Mouse (Mus musculus): Measurements from ENCODE around the gene Tm2d1. TPM values are rescaled to one million over a fixed set of nuclear protein-coding genes. Genes with fewer than 3 reads are reported as not detected.
A peak's percentile ranks its signal among the peaks of the same experiment; 100 is the strongest.

The Tm2d1 gene
- polyA plus RNA-seq, 1 experiment from 2014 or later: 84.8 TPM

- Histone ChIP-seq H3K4me2 (replicated peaks) (no peak overlapping the region), H3K9me3 (replicated peaks) (no peaks in the 10 kb centered on the region), H3K27ac (replicated peaks) (no peak overlapping the region), H3K36me3 (0 out of 2 replicates have a peak, but pooled peaks cover 12% of the 10 kb centered on the region), H3K4me3 (replicated peaks) (no peak overlapping the region), H3K9ac (no peak overlapping the region), H3K4me1 (0 out of 2 replicates have a peak, but pooled peaks cover 2% of the 10 kb centered on the region), H3K27me3 (no peaks in the 10 kb centered on the region)
- ATAC-seq (ENCODE audit: insufficient number of reproducible peaks, low FRiP score, low TSS enrichment, low read depth): no peak
- WGBS: 87% methylated on average over 2 of the region's 2 CpGs
Observed at GRCm38 (mm10) chr4:98376943-98377342, 6.2 kb downstream of the Tm2d1 start.

DNA sequence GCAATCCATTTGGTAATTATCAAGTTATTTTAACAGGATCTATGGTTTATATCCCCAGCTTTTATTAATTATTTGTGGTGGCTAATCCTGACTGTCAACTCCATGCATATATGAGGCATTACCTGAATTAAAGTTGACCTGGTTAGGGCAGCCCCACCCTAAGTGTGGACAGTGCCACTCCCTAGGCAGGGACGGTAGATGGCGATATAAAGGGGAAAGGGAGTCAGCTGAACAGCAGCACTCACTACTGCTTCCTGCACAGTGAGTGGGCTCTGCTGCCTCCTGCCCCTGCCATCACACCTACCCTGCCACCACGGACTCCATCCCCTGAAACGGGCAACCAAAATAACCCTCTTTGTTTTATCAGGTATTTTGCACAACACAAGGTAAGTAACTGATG lies 7.7 kb downstream of the Tm2d1 start:
- WGBS: 68% methylated on average over 4 of the region's 4 CpGs

DNA sequence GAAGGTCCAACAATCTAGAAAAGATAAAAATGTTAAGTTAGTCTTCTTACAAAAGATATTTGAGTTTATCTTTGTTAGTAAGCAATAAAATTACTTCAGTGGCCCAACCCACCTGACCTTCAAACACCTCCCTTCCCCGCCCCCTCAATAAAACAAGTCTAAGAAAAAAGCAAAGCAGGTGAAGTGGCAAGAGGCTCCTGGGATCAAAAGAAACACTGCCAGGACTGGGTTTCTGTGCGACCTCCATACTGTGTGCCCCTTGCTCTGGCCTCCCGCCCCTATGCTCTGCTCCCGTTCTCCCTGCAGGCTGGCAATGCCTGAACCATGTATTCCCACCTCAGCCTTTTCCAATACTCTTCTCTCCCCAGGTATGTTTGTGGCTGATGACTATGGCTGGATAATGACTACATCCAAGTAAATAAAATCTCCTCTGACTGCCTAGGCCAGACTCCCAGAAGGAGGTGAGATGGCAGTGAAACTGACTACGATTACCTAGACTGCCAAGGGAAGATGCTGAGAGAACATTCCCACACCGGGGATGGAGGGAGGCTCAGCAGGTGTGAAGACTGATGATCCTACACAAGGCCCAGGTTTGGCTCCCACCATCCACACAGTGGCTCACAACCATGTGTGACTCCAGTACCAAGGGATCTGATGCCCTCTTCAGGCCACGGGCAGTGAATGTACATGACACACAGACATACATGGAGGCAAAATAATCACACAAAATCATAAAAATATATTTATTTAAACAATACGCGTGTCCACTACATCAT lies 24.9 kb downstream of the Tm2d1 start:
- ATAC-seq (ENCODE audit: insufficient number of reproducible peaks, low FRiP score, low TSS enrichment, low read depth): no peak
- H3K4me3 ChIP-seq (replicated peaks): no peak overlapping the region
- H3K27ac ChIP-seq (replicated peaks): no peak overlapping the region
- no peaks in the 10 kb centered on the region for H3K27me3 ChIP-seq
- H3K36me3 ChIP-seq: peaks cover 34% of the 10 kb centered on the region
- H3K4me1 ChIP-seq: no peaks in the 10 kb centered on the region
- no peak overlapping the region for H3K4me2 ChIP-seq (replicated peaks)
- no peak overlapping the region for H3K9ac ChIP-seq
- H3K9me3 ChIP-seq (replicated peaks): no peaks in the 10 kb centered on the region
- WGBS: 97% methylated on average over 9 of the region's 9 CpGs

More for the DNA sequence above, 7.7 kb downstream of the Tm2d1 start:
- Histone ChIP-seq H3K9me3 (replicated peaks) (no peaks in the 10 kb centered on the region), H3K4me3 (replicated peaks) (no peak overlapping the region), H3K27me3 (no peaks in the 10 kb centered on the region), H3K27ac (replicated peaks) (no peak overlapping the region), H3K36me3 (peaks cover 14% of the 10 kb centered on the region; the same call in 1 of the 2 replicates), H3K4me1 (no peaks in the 10 kb centered on the region), H3K9ac (no peak overlapping the region), H3K4me2 (replicated peaks) (no peak overlapping the region)
- ATAC-seq (ENCODE audit: insufficient number of reproducible peaks, low FRiP score, low TSS enrichment, low read depth): no peak

DNA sequence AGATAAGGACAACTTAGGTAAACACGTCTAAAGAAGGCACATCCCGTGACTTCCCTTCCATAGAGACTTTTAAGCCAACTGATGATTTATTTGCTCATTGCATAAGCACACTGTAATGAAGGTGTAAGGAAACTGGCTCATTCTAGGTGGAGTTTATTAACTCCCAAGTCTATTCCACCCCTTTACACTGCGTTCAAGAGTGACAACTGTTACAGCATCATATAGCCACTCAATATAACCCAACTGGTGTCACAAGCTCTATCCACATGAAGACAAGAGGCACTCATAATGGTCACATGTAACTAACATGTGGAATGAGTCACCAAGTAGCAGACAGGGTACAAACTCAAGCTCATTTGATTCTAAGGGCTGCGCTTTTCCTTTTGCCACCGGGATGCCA lies 34.5 kb downstream of the Tm2d1 start:
- H3K27ac ChIP-seq (replicated peaks): no peak overlapping the region
- no peaks in the 10 kb centered on the region for H3K36me3 ChIP-seq
- H3K4me2 ChIP-seq (replicated peaks): no peak overlapping the region
- no peak overlapping the region for H3K4me3 ChIP-seq (replicated peaks)
- ATAC-seq (ENCODE audit: insufficient number of reproducible peaks, low FRiP score, low TSS enrichment, low read depth): no peak
- H3K9ac ChIP-seq: no peak overlapping the region
- no peaks in the 10 kb centered on the region for H3K27me3 ChIP-seq
- WGBS: 79% methylated on average over 5 of the region's 5 CpGs
- no peaks in the 10 kb centered on the region for H3K9me3 ChIP-seq (replicated peaks)
- H3K4me1 ChIP-seq: no peaks in the 10 kb centered on the region

GRCm38 (mm10) chr4:98345783-98346182 lies 37.3 kb downstream of the Tm2d1 start:
- Histone ChIP-seq H3K4me2 (replicated peaks) (no peak overlapping the region), H3K36me3 (no peaks in the 10 kb centered on the region), H3K4me3 (replicated peaks) (no peak overlapping the region), H3K9me3 (replicated peaks) (no peaks in the 10 kb centered on the region), H3K27ac (replicated peaks) (no peak overlapping the region), H3K9ac (no peak overlapping the region), H3K4me1 (no peaks in the 10 kb centered on the region), H3K27me3 (no peaks in the 10 kb centered on the region)
- 86% methylated on average over 10 of the region's 10 CpGs for WGBS
- no peak for ATAC-seq (ENCODE audit: insufficient number of reproducible peaks, low FRiP score, low TSS enrichment, low read depth)

DNA sequence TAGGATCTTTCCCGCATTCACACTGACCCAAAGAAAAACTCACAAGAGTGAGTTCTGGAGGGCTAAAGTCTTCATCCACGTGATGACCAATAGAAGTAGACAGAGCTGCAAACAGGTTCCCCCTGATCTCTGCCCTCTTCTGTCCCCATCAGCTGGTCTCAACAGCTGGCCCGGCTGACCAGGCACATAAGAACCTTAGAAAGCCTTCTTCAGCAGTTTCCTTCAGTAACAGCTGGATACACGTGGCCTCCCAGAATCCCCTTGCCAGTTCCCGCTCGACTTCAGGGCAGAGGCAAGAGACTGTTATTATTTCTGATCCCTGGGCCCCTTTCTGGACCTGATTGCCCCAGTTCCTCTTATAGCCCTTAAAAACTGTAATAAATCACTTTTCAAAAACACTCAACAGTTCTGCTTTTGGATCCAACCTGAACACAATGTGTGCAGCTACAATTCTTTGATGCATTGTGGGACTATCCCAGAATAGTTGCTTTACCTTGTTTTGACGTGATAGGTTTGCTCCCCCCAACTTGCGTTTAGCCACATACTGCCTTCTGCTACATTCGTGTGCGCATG lies 43.0 kb downstream of the Tm2d1 start:
- no peak for ATAC-seq (ENCODE audit: insufficient number of reproducible peaks, low FRiP score, low TSS enrichment, low read depth)
- WGBS: 63% methylated on average over 10 of the region's 10 CpGs

GRCm38 (mm10) chr4:98338636-98339630 lies 44.2 kb downstream of the Tm2d1 start:
- no peak overlapping the region for H3K4me3 ChIP-seq (replicated peaks)
- H3K4me1 ChIP-seq: peaks cover 10% of the 10 kb centered on the region; the same call in 1 of the 2 replicates
- H3K9ac ChIP-seq: no peak overlapping the region
- no peaks in the 10 kb centered on the region for H3K36me3 ChIP-seq
- H3K27ac ChIP-seq (replicated peaks): no peak overlapping the region
- ATAC-seq (ENCODE audit: insufficient number of reproducible peaks, low FRiP score, low TSS enrichment, low read depth): no peak
- H3K4me2 ChIP-seq (replicated peaks): no peak overlapping the region
- 50% methylated on average over 14 of the region's 14 CpGs for WGBS
- H3K27me3 ChIP-seq: no peaks in the 10 kb centered on the region
- no peaks in the 10 kb centered on the region for H3K9me3 ChIP-seq (replicated peaks)

More for the DNA sequence above, 43.0 kb downstream of the Tm2d1 start:
- Histone ChIP-seq H3K4me1 (peaks cover 10% of the 10 kb centered on the region; the same call in 1 of the 2 replicates), H3K4me3 (replicated peaks) (no peak overlapping the region), H3K36me3 (no peaks in the 10 kb centered on the region), H3K9me3 (replicated peaks) (no peaks in the 10 kb centered on the region), H3K4me2 (replicated peaks) (no peak overlapping the region), H3K27me3 (no peaks in the 10 kb centered on the region), H3K9ac (no peak overlapping the region), H3K27ac (replicated peaks) (no peak overlapping the region)

GRCm38 (mm10) chr4:98337197-98337596 lies 45.9 kb downstream of the Tm2d1 start:
- Histone ChIP-seq H3K36me3 (no peaks in the 10 kb centered on the region), H3K4me2 (replicated peaks) (no peak overlapping the region), H3K4me3 (replicated peaks) (no peak overlapping the region), H3K9me3 (replicated peaks) (no peaks in the 10 kb centered on the region), H3K27me3 (no peaks in the 10 kb centered on the region), H3K4me1 (peaks cover 10% of the 10 kb centered on the region; the same call in 1 of the 2 replicates), H3K9ac (no peak overlapping the region), H3K27ac (replicated peaks) (no peak overlapping the region)
- WGBS: 64% methylated on average over 5 of the region's 5 CpGs
- no peak for ATAC-seq (ENCODE audit: insufficient number of reproducible peaks, low FRiP score, low TSS enrichment, low read depth)

DNA sequence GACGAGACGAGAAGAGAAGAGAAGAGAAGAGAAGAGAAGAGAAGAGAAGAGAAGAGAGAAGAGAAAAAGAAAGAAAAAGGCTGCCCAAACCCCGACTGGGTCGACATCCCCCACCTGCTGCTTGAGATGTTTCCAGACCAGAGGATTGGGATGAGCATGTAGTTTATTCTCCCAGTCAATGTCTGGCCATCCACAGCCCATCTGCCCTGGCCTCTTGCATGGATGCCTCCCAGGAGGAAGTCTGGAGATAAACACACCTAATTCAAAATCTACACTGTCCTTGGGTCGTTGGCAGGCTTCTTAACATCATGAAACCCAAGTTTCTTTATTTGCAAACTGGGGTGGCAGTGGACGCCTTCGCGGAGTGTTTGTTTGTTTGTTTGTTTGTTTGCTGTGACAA lies 47.4 kb downstream of the Tm2d1 start:
- H3K27ac ChIP-seq (replicated peaks): no peak overlapping the region
- 74% methylated on average over 8 of the region's 8 CpGs for WGBS

DNA sequence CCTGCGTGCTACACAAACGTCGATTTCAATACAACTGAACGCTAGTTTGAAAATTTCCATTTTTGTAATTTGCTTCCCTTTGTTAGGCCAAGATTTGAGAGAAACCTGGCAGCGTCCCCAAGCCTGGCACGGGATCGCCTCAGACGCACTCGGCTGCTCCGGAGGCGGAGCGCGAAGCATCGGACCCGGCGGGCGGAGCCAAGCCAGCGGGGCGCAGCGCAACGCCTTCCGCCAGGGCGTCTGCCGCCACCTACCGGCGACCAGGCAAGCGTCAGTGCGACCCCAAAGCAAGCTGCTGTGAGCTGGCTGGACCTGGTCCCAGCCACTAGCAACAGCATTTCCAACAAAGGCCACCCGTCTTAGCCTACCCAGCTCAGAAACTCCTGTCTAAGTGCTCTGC lies 60.9 kb downstream of the Tm2d1 start:
- H3K4me1 ChIP-seq: peaks cover 20% of the 10 kb centered on the region
- peak overlapping the region; percentile 63 for H3K4me2 ChIP-seq (replicated peaks)
- H3K4me3 ChIP-seq (replicated peaks): peak overlapping the region; percentile 42
- peak overlapping the region; percentile 90 for H3K27ac ChIP-seq (replicated peaks)
- peak; percentile 90 for ATAC-seq (ENCODE audit: insufficient number of reproducible peaks, low FRiP score, low TSS enrichment, low read depth)
- no peaks in the 10 kb centered on the region for H3K27me3 ChIP-seq
- H3K9ac ChIP-seq: no peak overlapping the region
- H3K9me3 ChIP-seq (replicated peaks): 0 out of 2 replicates have a peak, but pooled peaks cover 4% of the 10 kb centered on the region
- under 1% methylated on average over 29 of the region's 29 CpGs for WGBS
- no peaks in the 10 kb centered on the region for H3K36me3 ChIP-seq

More for the DNA sequence above, 47.4 kb downstream of the Tm2d1 start:
- no peak overlapping the region for H3K4me2 ChIP-seq (replicated peaks)
- H3K4me3 ChIP-seq (replicated peaks): no peak overlapping the region
- H3K9ac ChIP-seq: no peak overlapping the region
- no peaks in the 10 kb centered on the region for H3K9me3 ChIP-seq (replicated peaks)
- H3K27me3 ChIP-seq: no peaks in the 10 kb centered on the region
- ATAC-seq (ENCODE audit: insufficient number of reproducible peaks, low FRiP score, low TSS enrichment, low read depth): no peak
- H3K4me1 ChIP-seq: peaks cover 10% of the 10 kb centered on the region; the same call in 1 of the 2 replicates
- H3K36me3 ChIP-seq: no peaks in the 10 kb centered on the region

All from embryonic facial prominence, embryonic 15.5 days (tissue).